Mouse (Mus musculus) liver, embryonic 14.5 days (tissue): ENCODE data around the gene Msl2. TPM values are rescaled to one million over a fixed set of nuclear protein-coding genes. Genes with fewer than 3 reads are reported as not detected.

Experiments used
- ATAC-seq: fragments of 200-750 bp; cut with Nextera tagmentation; 2 replicates; pipeline ENCODE4 v1.8.0; 2017; ENCODE audit warnings: moderate number of reproducible peaks, mild to moderate bottlenecking, moderate library complexity; ENCODE audit not compliant: insufficient read depth
- DNase-seq, 3 experiments: peaks; one replicate each; pipeline ENCODE4 v3.0.0-alpha.2; 2012 to 2013; ENCODE audit warnings: low read depth in 3 of 3, low spot score in 3 of 3
- H3K27ac ChIP-seq: fragments of 300-500 bp; sonication (generic); 2 replicates; pipeline ENCODE4 v1.5.1; 2014; ENCODE audit warnings: moderate library complexity, mild to moderate bottlenecking, control low read depth, inconsistent platforms
- H3K27me3 ChIP-seq: fragments of 300-500 bp; sonication (generic); 2 replicates; pipeline ENCODE4 v1.6.1; 2014; ENCODE audit warnings: mild to moderate bottlenecking, low read length, moderate library complexity; ENCODE audit not compliant: control insufficient read depth, insufficient read depth
- H3K36me3 ChIP-seq: fragments of 300-500 bp; sonication (generic); replicated peaks from 2 replicates; pipeline ENCODE4 v1.6.1; 2014; ENCODE audit warnings: low read depth; ENCODE audit not compliant: control insufficient read depth, insufficient read depth
- H3K4me1 ChIP-seq, 2 experiments: fragments of 200-500 bp in 1 of 2; fragments of 300-500 bp in 1 of 2; sonication (generic) in 1 of 2; replicated peaks; 2 replicates each; pipeline ENCODE4 v1.6.1; 2012 to 2014; ENCODE audit warnings: antibody characterized with exemption in 1 of 2, inconsistent platforms in 1 of 2, low read length in 1 of 2; ENCODE audit not compliant: control insufficient read depth in 2 of 2, insufficient read depth in 2 of 2
- H3K4me2 ChIP-seq: fragments of 300-500 bp; sonication (generic); 2 replicates; pipeline ENCODE4 v1.6.1; 2014; ENCODE audit warnings: low read depth, mild to moderate bottlenecking, control low read depth, moderate library complexity
- H3K4me3 ChIP-seq, 2 experiments: fragments of 200-500 bp in 1 of 2; fragments of 300-500 bp in 1 of 2; sonication (generic) in 1 of 2; 2 replicates each; pipeline ENCODE4 v1.5.1; 2012 to 2014; ENCODE audit warnings: low read depth in 2 of 2, low read length in 2 of 2, mild to moderate bottlenecking in 2 of 2, control low read depth in 1 of 2, inconsistent platforms in 1 of 2, moderate library complexity in 1 of 2; ENCODE audit not compliant: insufficient read depth in 1 of 2
- H3K9ac ChIP-seq: fragments of 300-500 bp; sonication (generic); replicated peaks from 2 replicates; pipeline ENCODE4 v1.6.1; 2014; ENCODE audit warnings: mild to moderate bottlenecking, control low read depth, moderate library complexity
- H3K9me3 ChIP-seq: fragments of 300-500 bp; sonication (generic); 2 replicates; pipeline ENCODE4 v1.6.1; 2016; ENCODE audit warnings: low read length, mixed read lengths; ENCODE audit not compliant: control insufficient read depth
- CTCF ChIP-seq: IDR thresholded peaks from 2 replicates; pipeline ENCODE4 v1.5.1; 2016; ENCODE audit warnings: antibody characterized with exemption, low read depth, control low read depth
- EP300 ChIP-seq: IDR thresholded peaks from 2 replicates; pipeline ENCODE4 v1.6.1; 2016; ENCODE audit warnings: antibody characterized with exemption, low read depth
- WGBS: fragments of 180-500 bp; shearing (Covaris S2); extraction: QIAGEN DNeasy Blood & Tissue Kit; methylation state at CpG from one replicate; pipeline ENCODE4 v1.1.7; 2014; ENCODE audit not compliant: insufficient replicate concordance; 5-methylcytosine and 5-hydroxymethylcytosine counted together
- polyA plus RNA-seq, 2 experiments: library from polyadenylated mRNA; depleted of rRNA in 1 of 2; stranded (reverse) in 1 of 2; unstranded in 1 of 2; fragments of >200 nt; fragmentation: Nextera tagmentation in 1 of 2; extraction: Ambion mirVana in 1 of 2; gene quantifications; 2 replicates each; pipeline versions ENCODE4 v1.2.1 to v1.2.3; 2012 to 2014

Gene Msl2
- polyA plus RNA-seq, 2 experiments: 2.3 to 9.4 TPM

DNA sequence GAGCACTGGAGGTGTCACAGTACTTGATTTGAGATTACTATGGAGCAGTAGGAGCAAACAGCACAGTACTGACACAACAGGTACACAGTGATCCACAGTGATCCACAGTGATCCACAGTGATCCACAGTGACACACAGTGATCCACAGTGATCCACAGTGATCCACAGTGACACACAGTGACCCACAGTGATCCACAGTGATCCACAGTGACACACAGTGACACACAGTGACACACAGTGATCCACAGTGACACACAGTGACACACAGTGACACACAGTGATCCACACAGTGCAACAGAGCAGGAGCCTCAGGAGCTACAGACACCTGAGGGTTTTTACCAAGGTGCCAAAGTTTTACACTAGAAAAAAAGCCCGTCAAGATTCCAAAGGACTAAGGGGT, 23.6 kb downstream of the Msl2 start:
- peaks cover 19% of the 10 kb centered on the region for H3K36me3 ChIP-seq
- no peak for TF ChIP-seq CTCF
- TF ChIP-seq EP300: no peak
- H3K4me3 ChIP-seq: no peak overlapping the region
- H3K27ac ChIP-seq: no peak overlapping the region
- 46% methylated on average over 1 of the region's 1 CpGs for WGBS
- peaks cover 3 to 11% of the 10 kb centered on the region in 2 experiments; a peak in 3 of 4 replicates for H3K4me1 ChIP-seq
- H3K9me3 ChIP-seq: no peaks in the 10 kb centered on the region
- H3K4me2 ChIP-seq: no peak overlapping the region
- no peak for ATAC-seq
- H3K27me3 ChIP-seq: no peaks in the 10 kb centered on the region
- no peak overlapping the region for H3K9ac ChIP-seq
- DNase-seq: no peak

- H3K27ac ChIP-seq: no peak overlapping the region
- no peak for DNase-seq
- peaks cover 19% of the 10 kb centered on the region for H3K36me3 ChIP-seq
- peaks cover 3 to 11% of the 10 kb centered on the region in 2 experiments; a peak in 3 of 4 replicates for H3K4me1 ChIP-seq
- no peak overlapping the region for H3K9ac ChIP-seq
- H3K27me3 ChIP-seq: no peaks in the 10 kb centered on the region
- no peak overlapping the region for H3K4me3 ChIP-seq
- 52% methylated on average over 6 of the region's 6 CpGs for WGBS
- H3K4me2 ChIP-seq: no peak overlapping the region
- no peaks in the 10 kb centered on the region for H3K9me3 ChIP-seq
- no peak for ATAC-seq
- TF ChIP-seq EP300 (no peak), CTCF (no peak)
Measured at GRCm38 (mm10) chr9:101099445-101099844, 25.5 kb downstream of the Msl2 start.

DNA sequence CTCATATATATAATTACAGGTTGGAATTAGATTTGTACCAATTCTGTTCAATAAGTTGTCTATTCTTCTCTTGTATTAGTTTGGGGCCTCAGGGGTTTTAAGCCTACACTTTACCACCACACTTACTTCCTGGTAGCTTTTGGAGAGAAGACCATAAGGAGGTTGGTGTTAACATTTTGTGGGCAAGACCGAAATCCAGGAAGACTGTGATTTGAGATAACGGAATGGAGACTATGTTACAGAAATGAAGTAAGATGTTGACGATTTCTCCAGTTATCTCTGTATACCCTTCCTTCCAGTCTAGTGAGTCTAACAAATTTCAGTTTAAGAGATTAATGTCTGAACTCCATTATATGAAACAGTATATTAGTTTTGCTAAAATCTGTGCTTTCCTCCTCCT, 26.3 kb downstream of the Msl2 start:
- TF ChIP-seq CTCF: no peak
- TF ChIP-seq EP300: no peak
- ATAC-seq: no peak
- no peak overlapping the region for H3K27ac ChIP-seq
- H3K4me3 ChIP-seq: no peak overlapping the region
- no peak overlapping the region for H3K4me2 ChIP-seq
- H3K9ac ChIP-seq: no peak overlapping the region
- H3K27me3 ChIP-seq: no peaks in the 10 kb centered on the region
- no peak for DNase-seq
- H3K4me1 ChIP-seq: peaks cover 3 to 11% of the 10 kb centered on the region in 2 experiments; a peak in 3 of 4 replicates
- H3K36me3 ChIP-seq: peaks cover 21% of the 10 kb centered on the region
- 19% methylated on average over 3 of the region's 3 CpGs for WGBS
- no peaks in the 10 kb centered on the region for H3K9me3 ChIP-seq

DNA sequence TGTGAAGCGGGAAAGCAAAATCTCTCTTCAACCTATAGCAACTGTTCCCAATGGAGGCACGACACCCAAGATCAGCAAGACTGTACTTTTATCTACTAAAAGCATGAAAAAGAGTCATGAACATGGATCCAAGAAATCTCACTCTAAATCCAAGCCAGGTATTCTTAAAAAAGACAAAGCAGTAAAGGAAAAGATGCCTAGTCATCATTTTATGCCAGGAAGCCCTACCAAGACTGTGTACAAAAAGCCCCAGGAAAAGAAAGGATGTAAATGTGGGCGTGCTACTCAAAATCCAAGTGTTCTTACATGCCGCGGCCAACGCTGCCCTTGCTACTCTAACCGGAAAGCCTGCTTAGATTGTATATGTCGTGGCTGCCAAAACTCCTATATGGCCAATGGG, 27.6 kb downstream of the Msl2 start:
- H3K27me3 ChIP-seq: no peaks in the 10 kb centered on the region
- no peaks in the 10 kb centered on the region for H3K9me3 ChIP-seq
- H3K4me3 ChIP-seq: no peak overlapping the region
- H3K36me3 ChIP-seq: peaks cover 21% of the 10 kb centered on the region
- H3K4me1 ChIP-seq: peaks cover 3 to 11% of the 10 kb centered on the region in 2 experiments; a peak in 3 of 4 replicates
- WGBS: 86% methylated on average over 8 of the region's 8 CpGs
- ATAC-seq (no peak), DNase-seq (no peak)
- H3K4me2 ChIP-seq: no peak overlapping the region
- no peak overlapping the region for H3K27ac ChIP-seq
- TF ChIP-seq CTCF: no peak
- TF ChIP-seq EP300: no peak
- H3K9ac ChIP-seq: no peak overlapping the region

- Histone ChIP-seq H3K27ac (no peak overlapping the region), H3K4me1 (peaks cover 3 to 11% of the 10 kb centered on the region in 2 experiments; a peak in 3 of 4 replicates), H3K9ac (no peak overlapping the region), H3K36me3 (peaks cover 21% of the 10 kb centered on the region), H3K27me3 (no peaks in the 10 kb centered on the region), H3K9me3 (no peaks in the 10 kb centered on the region), H3K4me2 (no peak overlapping the region), H3K4me3 (no peak overlapping the region)
- ATAC-seq: no peak
- WGBS: 89% methylated on average over 3 of the region's 3 CpGs
- no peak for TF ChIP-seq CTCF
- no peak for TF ChIP-seq EP300
- no peak for DNase-seq
Measured at GRCm38 (mm10) chr9:101102288-101102687, 28.4 kb downstream of the Msl2 start.
